Mouse (Mus musculus): ENCODE results near the gene Cd101. TPM values are rescaled to one million over a fixed set of nuclear protein-coding genes. Genes with fewer than 3 reads are reported as not detected.

The Cd101 gene
- polyA plus RNA-seq, 1 experiment: 1.4 TPM

- no peak for DNase-seq
- peaks cover 19% of the 10 kb centered on the region for H3K4me1 ChIP-seq (replicated peaks; ENCODE audit: control insufficient read depth, insufficient read depth, low read length)
- TF ChIP-seq CTCF (IDR thresholded peaks at IDR 0.05; ENCODE audit: borderline replicate concordance, control insufficient read depth, extremely low read depth, insufficient read depth, low read length, poor library complexity) (no peak), POLR2A (IDR thresholded peaks at IDR 0.05; ENCODE audit: control insufficient read depth, extremely low read depth, insufficient read depth, low read length, poor library complexity) (no peak)
- 92% methylated on average over 7 of the region's 7 CpGs for WGBS
- no peaks in the 10 kb centered on the region for H3K36me3 ChIP-seq (ENCODE audit: control insufficient read depth, insufficient read depth, low read length)
- no peak overlapping the region for H3K27ac ChIP-seq (ENCODE audit: control insufficient read depth, insufficient read depth, low read length)
- no peak overlapping the region for H3K4me3 ChIP-seq (ENCODE audit: control insufficient read depth, insufficient read depth, low read length)
- H3K27me3 ChIP-seq (ENCODE audit: control insufficient read depth, insufficient read depth, low read length): no peaks in the 10 kb centered on the region
Measured at GRCm38 (mm10) chr3:100993158-100993557, 36.2 kb downstream of the Cd101 start.

- Histone ChIP-seq H3K4me3 (ENCODE audit: control insufficient read depth, insufficient read depth, low read length) (no peak overlapping the region), H3K4me1 (replicated peaks; ENCODE audit: control insufficient read depth, insufficient read depth, low read length) (peaks cover 12% of the 10 kb centered on the region), H3K36me3 (ENCODE audit: control insufficient read depth, insufficient read depth, low read length) (no peaks in the 10 kb centered on the region), H3K27me3 (ENCODE audit: control insufficient read depth, insufficient read depth, low read length) (no peaks in the 10 kb centered on the region), H3K27ac (ENCODE audit: control insufficient read depth, insufficient read depth, low read length) (no peak overlapping the region)
- TF ChIP-seq POLR2A (IDR thresholded peaks at IDR 0.05; ENCODE audit: control insufficient read depth, extremely low read depth, insufficient read depth, low read length, poor library complexity) (no peak), CTCF (IDR thresholded peaks at IDR 0.05; ENCODE audit: borderline replicate concordance, control insufficient read depth, extremely low read depth, insufficient read depth, low read length, poor library complexity) (no peak)
- no peak for DNase-seq
- WGBS: 30% methylated on average over 1 of the region's 1 CpGs
Measured at GRCm38 (mm10) chr3:100990231-100990630, 39.1 kb downstream of the Cd101 start.

- no peak overlapping the region for H3K4me3 ChIP-seq (ENCODE audit: control insufficient read depth, insufficient read depth, low read length)
- peaks cover 10% of the 10 kb centered on the region for H3K4me1 ChIP-seq (replicated peaks; ENCODE audit: control insufficient read depth, insufficient read depth, low read length)
- H3K27ac ChIP-seq (ENCODE audit: control insufficient read depth, insufficient read depth, low read length): no peak overlapping the region
- H3K27me3 ChIP-seq (ENCODE audit: control insufficient read depth, insufficient read depth, low read length): no peaks in the 10 kb centered on the region
- 91% methylated on average over 12 of the region's 12 CpGs for WGBS
- TF ChIP-seq POLR2A (IDR thresholded peaks at IDR 0.05; ENCODE audit: control insufficient read depth, extremely low read depth, insufficient read depth, low read length, poor library complexity) (no peak), CTCF (IDR thresholded peaks at IDR 0.05; ENCODE audit: borderline replicate concordance, control insufficient read depth, extremely low read depth, insufficient read depth, low read length, poor library complexity) (no peak)
- H3K36me3 ChIP-seq (ENCODE audit: control insufficient read depth, insufficient read depth, low read length): no peaks in the 10 kb centered on the region
- DNase-seq: no peak
Measured at GRCm38 (mm10) chr3:100989417-100989816, 39.9 kb downstream of the Cd101 start.

- Histone ChIP-seq H3K4me1 (replicated peaks; ENCODE audit: control insufficient read depth, insufficient read depth, low read length) (no peaks in the 10 kb centered on the region), H3K27ac (ENCODE audit: control insufficient read depth, insufficient read depth, low read length) (no peak overlapping the region), H3K27me3 (ENCODE audit: control insufficient read depth, insufficient read depth, low read length) (no peaks in the 10 kb centered on the region), H3K36me3 (ENCODE audit: control insufficient read depth, insufficient read depth, low read length) (no peaks in the 10 kb centered on the region), H3K4me3 (ENCODE audit: control insufficient read depth, insufficient read depth, low read length) (no peak overlapping the region)
- 22% methylated on average over 8 of the region's 8 CpGs for WGBS
- DNase-seq: no peak
- TF ChIP-seq POLR2A (IDR thresholded peaks at IDR 0.05; ENCODE audit: control insufficient read depth, extremely low read depth, insufficient read depth, low read length, poor library complexity): no peak
- no peak for TF ChIP-seq CTCF (IDR thresholded peaks at IDR 0.05; ENCODE audit: borderline replicate concordance, control insufficient read depth, extremely low read depth, insufficient read depth, low read length, poor library complexity)
Measured at GRCm38 (mm10) chr3:100979290-100979689, 50.1 kb downstream of the Cd101 start.

GRCm38 (mm10) chr3:100973906-100974305 is 55.5 kb downstream of the Cd101 start:
- Histone ChIP-seq H3K4me3 (ENCODE audit: control insufficient read depth, insufficient read depth, low read length) (no peak overlapping the region), H3K27ac (ENCODE audit: control insufficient read depth, insufficient read depth, low read length) (no peak overlapping the region), H3K27me3 (ENCODE audit: control insufficient read depth, insufficient read depth, low read length) (no peaks in the 10 kb centered on the region), H3K36me3 (ENCODE audit: control insufficient read depth, insufficient read depth, low read length) (no peaks in the 10 kb centered on the region), H3K4me1 (replicated peaks; ENCODE audit: control insufficient read depth, insufficient read depth, low read length) (peaks cover 5% of the 10 kb centered on the region)
- DNase-seq: no peak
- TF ChIP-seq CTCF (IDR thresholded peaks at IDR 0.05; ENCODE audit: borderline replicate concordance, control insufficient read depth, extremely low read depth, insufficient read depth, low read length, poor library complexity): no peak
- no peak for TF ChIP-seq POLR2A (IDR thresholded peaks at IDR 0.05; ENCODE audit: control insufficient read depth, extremely low read depth, insufficient read depth, low read length, poor library complexity)
- 2% methylated on average over 1 of the region's 1 CpGs for WGBS

- H3K36me3 ChIP-seq (ENCODE audit: control insufficient read depth, insufficient read depth, low read length): no peaks in the 10 kb centered on the region
- no peaks in the 10 kb centered on the region for H3K27me3 ChIP-seq (ENCODE audit: control insufficient read depth, insufficient read depth, low read length)
- peak; percentile 93 for DNase-seq
- under 1% methylated on average over 40 of the region's 40 CpGs for WGBS
- TF ChIP-seq CTCF (IDR thresholded peaks at IDR 0.05; ENCODE audit: borderline replicate concordance, control insufficient read depth, extremely low read depth, insufficient read depth, low read length, poor library complexity) (peak; percentile 55; the same call in 1 of the 2 replicates), POLR2A (IDR thresholded peaks at IDR 0.05; ENCODE audit: control insufficient read depth, extremely low read depth, insufficient read depth, low read length, poor library complexity) (0 out of 2 replicates have a peak, but pooled peaks have one; percentile 61)
- H3K4me1 ChIP-seq (replicated peaks; ENCODE audit: control insufficient read depth, insufficient read depth, low read length): peaks cover 5% of the 10 kb centered on the region
- peak within 1 kb of the TSS; percentile 78 for H3K4me3 ChIP-seq (ENCODE audit: control insufficient read depth, insufficient read depth, low read length)
- no peak within 1 kb of the TSS for H3K27ac ChIP-seq (ENCODE audit: control insufficient read depth, insufficient read depth, low read length)
Measured at GRCm38 (mm10) chr3:100969176-100969917, 60.0 kb downstream of the Cd101 start, which contains the start of gene Ttf2. Ttf2 (minus strand) TSS chr3:100969663.
